In the genomic region with DNA sequence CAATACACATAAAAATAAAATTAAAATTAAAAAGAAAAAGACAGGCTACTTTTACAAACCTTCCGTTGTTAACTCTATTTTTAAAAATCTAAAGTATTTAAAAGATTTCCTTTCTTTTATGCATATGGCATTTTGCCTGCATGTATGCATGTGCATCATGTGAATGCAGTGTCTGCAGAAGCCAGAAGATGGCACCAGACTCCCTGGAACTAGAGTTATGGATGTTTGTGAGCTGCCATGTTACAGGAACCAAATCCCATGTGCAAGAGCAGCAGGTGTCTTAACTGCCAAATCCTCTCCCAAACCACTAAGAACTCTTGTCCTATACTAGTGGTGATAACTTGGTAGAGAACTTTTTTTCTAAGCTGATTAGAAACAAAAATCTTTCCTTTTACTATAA, we compare ENCODE assay signal across 9 mouse cellular contexts.
A peak's percentile ranks its signal among the peaks of the same experiment; 100 is the strongest.
DNase-seq lines count a peak whose midpoint lies in the region; ATAC-seq and TF ChIP-seq lines count a peak whose summit lies in the region.
"Had no signal": no experiment of that assay in that cellular context is flagged by ENCODE, and none has a peak within 500 bp of the region (broad histone marks: within the 10 kb centered on the region; RNA-seq: fewer than 3 reads in every experiment).

No protein-coding gene starts in this region.

- no peak overlapping the region for H3K27ac ChIP-seq in hindbrain, embryonic 10.5 days
- no peak overlapping the region for H3K27ac ChIP-seq in hindbrain, embryonic 12.5 days
- H3K27ac ChIP-seq in embryonic fibroblast, embryonic 13.5 days (ENCODE audit: insufficient read depth, low read length): peak overlapping the region; percentile 24; the same call in 1 of the 2 replicates
- H3K27ac ChIP-seq: limb, embryonic 12.5 days had no signal

- no peak overlapping the region for H3K4me3 ChIP-seq in hindbrain, embryonic 10.5 days
- no peak overlapping the region for H3K4me3 ChIP-seq in hindbrain, embryonic 12.5 days
- no peak overlapping the region for H3K4me3 ChIP-seq in embryonic fibroblast, embryonic 13.5 days (ENCODE audit: insufficient read depth, low read length)
- H3K4me3 ChIP-seq: limb, embryonic 12.5 days had no signal

- H3K4me1 ChIP-seq in hindbrain, embryonic 10.5 days (replicated peaks): peaks cover 17% of the 10 kb centered on the region
- H3K4me1 ChIP-seq in hindbrain, embryonic 12.5 days: no peaks in the 10 kb centered on the region; the same call in 1 of the 2 replicates
- H3K4me1 ChIP-seq in embryonic fibroblast, embryonic 13.5 days (ENCODE audit: control insufficient read depth, insufficient read depth, low read length): peaks cover 8% of the 10 kb centered on the region; the same call in 1 of the 2 replicates

- 58% methylated on average over 1 of the region's 1 CpGs for WGBS in hindbrain, embryonic 10.5 days
- 71% methylated on average over 1 of the region's 1 CpGs for WGBS in hindbrain, embryonic 12.5 days

- no peaks in the 10 kb centered on the region for H3K27me3 ChIP-seq in hindbrain, embryonic 10.5 days (ENCODE audit: insufficient read depth, poor library complexity, severe bottlenecking)
- H3K27me3 ChIP-seq in hindbrain, embryonic 12.5 days: no peaks in the 10 kb centered on the region
- H3K27me3 ChIP-seq: limb, embryonic 12.5 days had no signal

- no peaks in the 10 kb centered on the region for H3K9me3 ChIP-seq in hindbrain, embryonic 10.5 days
- H3K9me3 ChIP-seq in hindbrain, embryonic 12.5 days (replicated peaks): no peaks in the 10 kb centered on the region
- H3K9me3 ChIP-seq: limb, embryonic 12.5 days had no signal

- TF ChIP-seq POLR2A in embryonic fibroblast, embryonic 13.5 days (IDR thresholded peaks at IDR 0.05; ENCODE audit: low read depth, low read length): no peak

- H3K36me3 ChIP-seq in hindbrain, embryonic 10.5 days: no peaks in the 10 kb centered on the region
- no peaks in the 10 kb centered on the region for H3K36me3 ChIP-seq in hindbrain, embryonic 12.5 days
- H3K36me3 ChIP-seq: limb, embryonic 12.5 days had no signal

- TF ChIP-seq CTCF in embryonic fibroblast, embryonic 13.5 days (IDR thresholded peaks at IDR 0.05; ENCODE audit: borderline replicate concordance, insufficient read depth, low read length): peak; percentile 38; the same call in 1 of the 2 replicates

- no peak overlapping the region for H3K9ac ChIP-seq in hindbrain, embryonic 12.5 days
- H3K9ac ChIP-seq: limb, embryonic 12.5 days had no signal

- ATAC-seq in hindbrain, embryonic 12.5 days (ENCODE audit: low FRiP score): no peak
- peak; percentile 63 for ATAC-seq in activated CD4-positive, CD25-positive, alpha-beta regulatory T cell, adult 4 months

- H3K4me2 ChIP-seq in hindbrain, embryonic 12.5 days (replicated peaks): no peak overlapping the region
- H3K4me2 ChIP-seq: limb, embryonic 12.5 days had no signal

- peak; percentile 58 for DNase-seq in hindbrain, embryonic 10.5 days (ENCODE audit: low spot score)
- DNase-seq in A20 (ENCODE audit: low read depth, low spot score): peak; percentile 64
- peak; percentile 58 to 75 for DNase-seq in kidney, postnatal 25 days
- peak; percentile 24 to 43 for DNase-seq in lung, postnatal 4 days
- DNase-seq in thymus, postnatal 4 days: peak; percentile 59
